Mouse (Mus musculus) left cerebral cortex, postnatal 10 days (tissue): ENCODE measurements around the gene CK137956. TPM values are rescaled to one million over a fixed set of nuclear protein-coding genes. Genes with fewer than 3 reads are reported as not detected.

Experiments used
- DNase-seq, 2 experiments: peaks; one replicate each; pipeline ENCODE4 v3.0.0; 2021 to 2022; ENCODE audit warnings: low spot score in 2 of 2, mixed read lengths in 1 of 2; ENCODE audit errors: extremely low spot score in 1 of 2
- intact Hi-C: fragments of 180-260 bp; cut with DNase I; formaldehyde crosslinking; loops from one replicate; pipeline ENCODE4 v1.15.1; 2025
- total RNA-seq, 2 experiments: library from RNA; stranded (reverse); gene quantifications; 2 replicates each; pipeline ENCODE4 v1.2.3; 2021

CK137956 gene
- 1 to 10 TPM; 3.9 to 4.2 TPM for total RNA-seq

GRCm38 (mm10) chr4:127970901-127971868, at the start of gene CK137956:
Gene CK137956, minus strand, starts transcription at chr4:127970951.
- intact Hi-C loops, result no loop called here
- peak in 1 of 2 experiments; percentile 44 for DNase-seq

GRCm38 (mm10) chr4:128019465-128019864, 48.7 kb upstream of the CK137956 start:
- intact Hi-C loops, result no loop called here
- no peak for DNase-seq

- intact Hi-C loops, result no loop called here
Measured at GRCm38 (mm10) chr4:128004797-128005452, 34.2 kb upstream of the CK137956 start.

GRCm38 (mm10) chr4:128002638-128003101, 31.9 kb upstream of the CK137956 start:
- DNase-seq, result peak in 1 of 2 experiments; percentile 16
- intact Hi-C loops, result no loop called here

More at GRCm38 (mm10) chr4:128004797-128005452, 34.2 kb upstream of the CK137956 start:
- no peak for DNase-seq

GRCm38 (mm10) chr4:127999281-127999680, 28.5 kb upstream of the CK137956 start:
- no peak for DNase-seq

GRCm38 (mm10) chr4:127989347-127989995, 18.7 kb upstream of the CK137956 start:
- peak in 1 of 2 experiments; percentile 75 for DNase-seq
- intact Hi-C loops, result loop anchor here (5.0 to 10.0 kb wide), 2 partner anchors 452 to 615 kb away; no protein-coding TSS in a partner anchor

More at GRCm38 (mm10) chr4:127999281-127999680, 28.5 kb upstream of the CK137956 start:
- intact Hi-C loops, result no loop called here

GRCm38 (mm10) chr4:127988526-127989180, 17.9 kb upstream of the CK137956 start:
- peak in 1 of 2 experiments; percentile 66 for DNase-seq
- intact Hi-C loops, result loop anchor here (5.0 to 10.0 kb wide), 2 partner anchors 451 to 614 kb away; no protein-coding TSS in a partner anchor

GRCm38 (mm10) chr4:127987784-127988455, 17.2 kb upstream of the CK137956 start, which contains the start of gene Csmd2:
Gene Csmd2, plus strand, starts transcription at chr4:127987857.
- intact Hi-C loops, result loop anchor here (5.0 to 10.0 kb wide), 2 partner anchors 451 to 613 kb away; no protein-coding TSS in a partner anchor
- DNase-seq, result peak; percentile 67 to 82

GRCm38 (mm10) chr4:127987270-127987669, 16.5 kb upstream of the CK137956 start:
- DNase-seq, result no peak
- intact Hi-C loops, result loop anchor here (5.0 to 10.0 kb wide), 2 partner anchors 450 to 612 kb away; no protein-coding TSS in a partner anchor

- intact Hi-C loops, result loop anchor here (5.0 to 10.0 kb wide), 2 partner anchors 449 to 612 kb away; no protein-coding TSS in a partner anchor
- peak in 1 of 2 experiments; percentile 60 for DNase-seq
Measured at GRCm38 (mm10) chr4:127986491-127987075, 15.8 kb upstream of the CK137956 start.

- intact Hi-C loops, result loop anchor here (5.0 to 10.0 kb wide), 2 partner anchors 449 to 611 kb away; no protein-coding TSS in a partner anchor
- peak; percentile 77 to 80 for DNase-seq
Measured at GRCm38 (mm10) chr4:127985874-127986273, 15.1 kb upstream of the CK137956 start.

GRCm38 (mm10) chr4:127984426-127984825, 13.7 kb upstream of the CK137956 start:
- intact Hi-C loops, result loop anchor here (10.0 kb wide), 1 partner anchor 610 kb away; no protein-coding TSS in a partner anchor
- DNase-seq, result no peak

GRCm38 (mm10) chr4:127981125-127981524, 10.4 kb upstream of the CK137956 start:
- intact Hi-C loops, result loop anchor here (10.0 kb wide), 1 partner anchor 606 kb away; no protein-coding TSS in a partner anchor
- peak in 1 of 2 experiments; percentile 22 for DNase-seq

GRCm38 (mm10) chr4:127972976-127973375, 2.2 kb upstream of the CK137956 start:
- DNase-seq, result no peak
- intact Hi-C loops, result no loop called here

- no peak for DNase-seq
- intact Hi-C loops, result no loop called here
Measured at GRCm38 (mm10) chr4:127970018-127970421, 731 bp downstream of the CK137956 start.

- intact Hi-C loops, result no loop called here
- DNase-seq, result no peak
Measured at GRCm38 (mm10) chr4:127969101-127969500, 1.6 kb downstream of the CK137956 start.
